Mouse (Mus musculus): Measurements from ENCODE around the gene Heatr6. TPM values are rescaled to one million over a fixed set of nuclear protein-coding genes. Genes with fewer than 3 reads are reported as not detected.

The Heatr6 gene
- polyA plus RNA-seq, 1 experiment from 2014 or later: 21.1 TPM

DNA sequence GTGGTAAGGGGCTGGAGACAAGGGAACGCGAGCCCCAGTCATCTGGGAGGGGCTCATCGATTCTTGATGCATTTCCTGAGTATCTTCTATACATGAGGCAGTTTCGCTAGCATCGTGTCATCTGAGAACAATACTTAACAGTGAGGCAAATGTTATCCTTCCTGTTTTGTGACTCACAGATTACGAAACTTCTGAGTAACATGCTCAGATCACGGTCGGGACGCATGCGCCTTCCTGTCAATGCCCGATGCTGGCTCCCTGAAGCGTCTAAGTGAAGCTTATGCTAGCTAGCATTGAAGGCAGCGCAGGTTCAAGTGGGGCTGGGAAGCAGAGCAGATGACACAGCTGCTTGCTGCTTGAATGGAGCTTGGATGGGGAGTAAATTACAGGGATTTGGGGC, 35.8 kb downstream of the Heatr6 start:
- Histone ChIP-seq H3K9ac (no peak overlapping the region), H3K4me3 (replicated peaks) (no peak overlapping the region), H3K27me3 (replicated peaks) (no peaks in the 10 kb centered on the region), H3K4me2 (peak overlapping the region; percentile 13; the same call in 1 of the 2 replicates), H3K4me1 (peaks cover 3% of the 10 kb centered on the region; the same call in 1 of the 2 replicates), H3K36me3 (no peaks in the 10 kb centered on the region), H3K9me3 (no peaks in the 10 kb centered on the region), H3K27ac (no peak overlapping the region)
- 59% methylated on average over 13 of the region's 13 CpGs for WGBS
- no peak for ATAC-seq (ENCODE audit: insufficient read depth, low FRiP score, low read depth)

DNA sequence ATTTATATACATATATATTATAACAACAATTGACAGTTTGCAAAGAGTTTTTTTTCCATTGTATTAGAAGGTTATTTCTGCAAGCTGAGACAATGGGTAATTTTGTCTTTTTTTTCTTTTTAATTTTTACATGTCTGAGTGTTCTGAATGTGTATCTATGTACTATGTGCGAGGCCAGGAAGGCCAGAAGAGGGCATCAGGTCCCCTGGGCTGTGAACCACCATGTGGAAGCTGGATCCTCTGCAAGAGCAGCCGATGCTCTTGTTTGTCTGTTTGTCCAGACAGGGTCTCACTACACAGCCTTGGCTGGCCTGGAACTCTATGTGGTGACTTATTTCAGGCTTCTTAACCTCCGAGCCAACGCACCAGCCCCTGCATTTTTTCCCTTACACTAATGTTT, 37.6 kb downstream of the Heatr6 start:
- Histone ChIP-seq H3K27me3 (replicated peaks) (no peaks in the 10 kb centered on the region), H3K4me3 (replicated peaks) (no peak overlapping the region), H3K4me2 (no peak overlapping the region), H3K4me1 (peaks cover 3% of the 10 kb centered on the region; the same call in 1 of the 2 replicates), H3K27ac (no peak overlapping the region), H3K9me3 (no peaks in the 10 kb centered on the region), H3K36me3 (no peaks in the 10 kb centered on the region), H3K9ac (no peak overlapping the region)
- ATAC-seq (ENCODE audit: insufficient read depth, low FRiP score, low read depth): no peak
- 55% methylated on average over 4 of the region's 4 CpGs for WGBS

DNA sequence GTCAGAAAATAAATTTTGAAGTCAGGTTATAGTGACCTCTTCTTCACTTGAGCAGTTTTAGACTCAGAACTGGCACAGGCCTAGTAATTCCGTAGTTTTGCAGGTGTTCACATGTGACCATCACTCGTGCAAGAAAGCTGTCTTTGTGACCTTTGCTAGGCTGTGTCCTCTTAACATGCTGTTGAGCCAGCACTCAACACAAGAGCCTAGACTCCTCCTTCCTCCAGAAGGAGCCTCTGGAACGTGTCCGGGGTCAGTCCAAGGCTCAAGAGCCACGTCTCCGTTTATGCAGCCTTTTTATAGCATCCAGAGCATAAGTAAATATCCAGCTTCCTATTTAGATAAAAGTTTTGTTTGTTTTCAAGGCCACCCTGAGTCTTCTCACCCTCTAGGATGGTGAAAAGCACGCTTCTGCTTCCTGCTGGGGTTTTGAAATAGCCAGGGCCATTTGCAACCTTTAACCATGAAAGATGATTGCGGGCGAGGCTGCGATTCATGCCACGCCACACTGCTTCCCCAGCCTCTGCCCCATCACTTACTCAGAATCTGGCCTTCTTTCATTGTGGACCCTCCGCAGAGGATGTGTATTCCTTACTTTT, 38.9 kb downstream of the Heatr6 start:
- no peak overlapping the region for H3K27ac ChIP-seq
- H3K4me1 ChIP-seq: no peaks in the 10 kb centered on the region
- no peak for ATAC-seq (ENCODE audit: insufficient read depth, low FRiP score, low read depth)
- H3K9me3 ChIP-seq: no peaks in the 10 kb centered on the region
- no peak overlapping the region for H3K4me2 ChIP-seq
- H3K27me3 ChIP-seq (replicated peaks): no peaks in the 10 kb centered on the region
- WGBS: 69% methylated on average over 12 of the region's 12 CpGs
- no peak overlapping the region for H3K4me3 ChIP-seq (replicated peaks)
- no peaks in the 10 kb centered on the region for H3K36me3 ChIP-seq
- no peak overlapping the region for H3K9ac ChIP-seq

DNA sequence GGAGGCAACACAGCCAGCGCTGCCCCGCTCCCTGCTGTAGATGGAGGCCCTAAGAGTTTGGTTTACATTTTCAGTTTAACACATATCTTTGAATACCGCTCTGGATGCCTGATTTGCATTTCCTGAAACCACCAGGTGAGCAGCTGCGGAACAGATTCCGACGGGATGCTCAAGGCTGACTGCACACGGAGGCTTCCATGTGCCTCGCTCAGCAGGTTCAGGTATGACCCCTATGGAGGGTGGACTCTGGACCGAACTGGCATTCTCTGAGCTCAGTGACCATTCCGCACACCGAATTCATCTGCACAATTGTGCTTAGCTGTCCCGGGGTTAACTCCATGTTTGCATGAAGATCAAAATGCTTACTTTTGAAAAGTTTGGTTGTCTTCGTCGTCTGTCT, 39.8 kb downstream of the Heatr6 start:
- WGBS: 70% methylated on average over 14 of the region's 14 CpGs
- no peaks in the 10 kb centered on the region for H3K9me3 ChIP-seq
- no peak overlapping the region for H3K4me2 ChIP-seq
- no peaks in the 10 kb centered on the region for H3K4me1 ChIP-seq
- ATAC-seq (ENCODE audit: insufficient read depth, low FRiP score, low read depth): no peak
- no peak overlapping the region for H3K27ac ChIP-seq
- no peak overlapping the region for H3K9ac ChIP-seq
- no peak overlapping the region for H3K4me3 ChIP-seq (replicated peaks)
- H3K36me3 ChIP-seq: no peaks in the 10 kb centered on the region
- no peaks in the 10 kb centered on the region for H3K27me3 ChIP-seq (replicated peaks)

DNA sequence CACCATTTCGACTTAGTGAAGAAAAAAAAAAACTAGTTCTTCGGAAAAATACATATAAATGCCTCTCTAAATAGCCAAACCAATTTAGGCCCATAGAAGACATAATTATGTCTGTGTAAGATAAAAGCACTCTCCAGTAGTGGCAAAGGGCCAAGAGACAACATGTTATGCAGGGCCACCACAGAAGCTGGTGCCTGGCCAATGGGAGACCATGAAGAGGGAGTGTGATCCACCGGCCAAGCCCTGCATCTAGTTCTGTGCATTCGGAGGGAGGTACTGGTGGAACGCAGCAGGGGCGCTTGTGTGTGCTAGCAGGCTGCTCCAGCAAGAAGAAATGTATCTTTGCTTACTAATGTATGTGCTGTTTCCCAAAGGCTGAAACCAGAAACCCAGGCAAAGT, 42.6 kb downstream of the Heatr6 start:
- WGBS: 83% methylated on average over 6 of the region's 6 CpGs
- no peaks in the 10 kb centered on the region for H3K27me3 ChIP-seq (replicated peaks)
- no peak for ATAC-seq (ENCODE audit: insufficient read depth, low FRiP score, low read depth)

DNA sequence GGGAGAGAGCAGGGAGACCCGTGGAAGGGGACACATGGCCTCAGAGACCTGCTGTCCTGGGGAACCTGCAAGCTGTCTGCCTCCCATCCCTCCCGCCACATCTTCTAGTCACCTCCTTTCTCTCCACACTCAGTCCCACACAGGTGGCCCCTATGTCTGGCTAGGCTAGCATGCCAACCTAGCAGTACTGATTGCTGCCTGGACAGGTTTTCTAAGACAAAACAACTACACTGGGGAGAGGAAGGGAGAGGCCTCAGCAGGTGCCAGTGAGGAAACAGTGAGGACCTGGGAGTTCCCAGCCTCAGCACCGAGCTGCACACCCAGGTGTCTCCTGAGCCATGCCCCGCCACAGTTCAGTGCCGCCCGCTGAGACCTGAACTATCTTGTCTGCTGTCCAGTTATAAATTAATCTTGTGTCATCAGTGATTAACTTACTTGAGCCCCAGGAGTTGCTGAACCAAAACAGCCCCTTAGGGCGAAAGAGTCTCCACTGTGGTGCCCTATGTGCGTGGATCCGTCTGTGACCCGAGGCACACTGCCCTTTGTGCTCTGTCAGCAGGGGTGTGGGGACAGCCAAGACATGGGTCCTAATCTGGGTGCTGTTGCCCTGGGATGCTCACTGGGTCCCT, 43.6 kb downstream of the Heatr6 start:
- 74% methylated on average over 10 of the region's 10 CpGs for WGBS
- Histone ChIP-seq H3K27me3 (replicated peaks) (no peaks in the 10 kb centered on the region), H3K4me3 (replicated peaks) (no peak overlapping the region), H3K9me3 (no peaks in the 10 kb centered on the region), H3K27ac (no peak overlapping the region), H3K4me2 (no peak overlapping the region), H3K9ac (no peak overlapping the region), H3K4me1 (no peaks in the 10 kb centered on the region), H3K36me3 (no peaks in the 10 kb centered on the region)
- ATAC-seq (ENCODE audit: insufficient read depth, low FRiP score, low read depth): no peak

More for the DNA sequence above, 42.6 kb downstream of the Heatr6 start:
- Histone ChIP-seq H3K27ac (no peak overlapping the region), H3K36me3 (no peaks in the 10 kb centered on the region), H3K9me3 (no peaks in the 10 kb centered on the region), H3K4me2 (no peak overlapping the region), H3K4me1 (no peaks in the 10 kb centered on the region), H3K9ac (no peak overlapping the region), H3K4me3 (replicated peaks) (no peak overlapping the region)

DNA sequence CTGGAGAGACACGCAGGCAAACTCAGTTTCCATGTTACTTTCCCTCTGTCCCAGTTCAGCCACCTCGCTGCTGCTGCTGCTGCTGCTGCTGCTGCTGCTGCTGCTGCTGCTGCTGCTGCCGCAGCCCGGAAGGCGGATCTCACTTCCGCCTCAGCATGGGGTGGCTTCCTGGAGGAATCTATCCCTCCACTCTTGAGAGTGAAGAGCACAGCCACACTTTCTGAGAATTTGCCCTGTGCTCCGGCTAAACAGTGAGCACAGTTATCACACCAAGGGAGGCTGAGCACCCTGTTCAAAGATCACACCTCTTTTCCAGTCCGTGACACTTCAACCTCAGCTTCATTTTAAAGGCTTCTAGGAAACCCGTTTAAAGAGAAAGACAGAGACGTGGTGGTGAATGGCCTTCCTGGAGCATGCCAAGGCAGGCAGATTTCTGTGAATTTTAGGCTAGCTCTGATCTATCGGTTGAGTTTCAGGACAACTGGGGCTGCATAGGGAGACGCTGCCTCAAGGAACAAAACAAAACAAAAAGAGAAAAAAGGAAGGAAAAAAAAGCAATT, 46.5 kb downstream of the Heatr6 start:
- H3K36me3 ChIP-seq: no peaks in the 10 kb centered on the region
- H3K27me3 ChIP-seq (replicated peaks): no peaks in the 10 kb centered on the region
- 73% methylated on average over 12 of the region's 12 CpGs for WGBS
- no peak overlapping the region for H3K27ac ChIP-seq
- no peak overlapping the region for H3K9ac ChIP-seq
- no peaks in the 10 kb centered on the region for H3K4me1 ChIP-seq
- no peak for ATAC-seq (ENCODE audit: insufficient read depth, low FRiP score, low read depth)
- no peaks in the 10 kb centered on the region for H3K9me3 ChIP-seq
- H3K4me3 ChIP-seq (replicated peaks): no peak overlapping the region
- no peak overlapping the region for H3K4me2 ChIP-seq

DNA sequence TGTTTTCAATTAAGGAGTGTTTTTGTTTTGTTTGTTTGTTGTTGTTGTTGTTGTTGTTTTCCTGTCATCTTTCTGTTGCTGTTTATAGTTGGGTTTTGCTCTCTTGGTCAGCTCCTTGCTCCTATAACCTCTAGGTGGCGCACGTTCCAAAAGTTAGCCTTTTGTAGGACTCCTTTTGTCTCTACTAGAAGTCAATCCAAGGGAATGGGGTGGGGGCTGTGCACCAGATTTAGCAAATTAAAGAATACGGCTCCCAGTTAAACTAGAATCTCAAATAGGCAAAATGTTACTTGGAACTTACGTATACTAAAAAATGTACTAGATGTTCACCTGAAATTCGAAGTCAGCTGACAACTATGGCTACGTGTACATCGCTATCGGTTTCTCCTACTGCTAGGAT, 48.7 kb downstream of the Heatr6 start:
- Histone ChIP-seq H3K9me3 (no peaks in the 10 kb centered on the region), H3K36me3 (no peaks in the 10 kb centered on the region), H3K9ac (no peak overlapping the region), H3K27ac (no peak overlapping the region), H3K4me2 (no peak overlapping the region), H3K4me1 (no peaks in the 10 kb centered on the region), H3K27me3 (replicated peaks) (no peaks in the 10 kb centered on the region), H3K4me3 (replicated peaks) (no peak overlapping the region)
- 66% methylated on average over 8 of the region's 8 CpGs for WGBS
- ATAC-seq (ENCODE audit: insufficient read depth, low FRiP score, low read depth): no peak

DNA sequence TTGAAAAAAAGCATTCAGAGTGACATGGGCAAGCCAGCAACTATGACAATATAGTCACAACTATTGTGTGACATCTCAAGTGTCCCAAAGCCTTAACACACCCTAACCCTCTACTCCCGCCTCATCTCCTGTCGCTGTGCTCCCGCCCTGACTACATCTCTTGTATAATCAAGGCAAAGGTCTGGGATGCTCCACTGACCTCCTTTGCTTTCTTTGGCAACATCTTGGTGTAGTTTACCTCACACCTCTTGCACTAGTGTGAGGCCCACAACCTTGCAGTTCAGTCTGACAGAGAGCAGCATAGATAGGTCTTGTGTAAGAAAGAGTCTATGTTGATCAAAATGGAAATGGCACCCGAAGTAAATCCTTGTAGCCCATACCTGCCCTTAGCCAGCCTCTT, 49.1 kb downstream of the Heatr6 start:
- WGBS: 81% methylated on average over 4 of the region's 4 CpGs
- Histone ChIP-seq H3K4me3 (replicated peaks) (no peak overlapping the region), H3K9ac (no peak overlapping the region), H3K27me3 (replicated peaks) (no peaks in the 10 kb centered on the region), H3K4me2 (no peak overlapping the region), H3K9me3 (no peaks in the 10 kb centered on the region), H3K27ac (no peak overlapping the region), H3K36me3 (no peaks in the 10 kb centered on the region), H3K4me1 (no peaks in the 10 kb centered on the region)
- ATAC-seq (ENCODE audit: insufficient read depth, low FRiP score, low read depth): no peak

DNA sequence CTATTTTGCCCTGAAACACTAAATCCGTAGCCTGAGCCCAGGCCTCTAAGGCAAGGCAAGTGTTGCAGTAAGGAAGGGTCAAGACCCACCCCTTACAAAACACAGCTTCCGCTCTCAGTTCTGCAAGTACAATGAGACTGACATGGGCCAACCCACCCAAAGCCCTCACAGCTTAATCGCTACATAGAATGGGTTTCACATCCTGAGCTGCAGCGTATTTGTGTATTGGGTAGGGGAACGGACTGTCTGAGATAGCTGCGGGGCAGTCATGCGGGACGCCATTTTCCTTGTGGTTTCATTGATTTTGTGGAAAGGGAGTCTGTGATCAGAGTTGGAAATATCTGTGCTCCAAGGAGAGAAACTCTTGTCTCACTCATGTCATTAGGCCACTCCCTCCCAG, 56.9 kb downstream of the Heatr6 start:
- 85% methylated on average over 8 of the region's 8 CpGs for WGBS

DNA sequence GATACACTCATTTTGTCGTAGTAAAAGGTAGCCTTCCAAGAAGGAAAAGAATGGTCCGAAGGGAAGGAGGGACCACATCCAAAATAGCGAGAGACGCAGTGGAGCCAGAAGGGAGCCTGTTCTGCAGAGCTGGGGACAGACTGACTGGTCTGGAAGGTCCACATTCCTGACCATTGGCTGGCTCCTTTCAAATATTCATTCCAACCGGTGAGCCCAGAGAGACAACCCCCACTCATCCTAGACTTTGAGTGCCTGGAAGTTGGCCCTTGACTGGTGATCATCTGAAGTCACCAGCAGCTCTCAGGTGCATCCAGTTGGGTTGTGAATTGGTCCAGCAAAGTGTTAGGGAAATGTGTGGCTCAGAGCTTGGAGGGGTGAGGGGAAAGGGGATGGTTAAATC, 61.7 kb downstream of the Heatr6 start:
- WGBS: 60% methylated on average over 5 of the region's 5 CpGs

More for the DNA sequence above, 56.9 kb downstream of the Heatr6 start:
- Histone ChIP-seq H3K27me3 (replicated peaks) (no peaks in the 10 kb centered on the region), H3K4me3 (replicated peaks) (no peak overlapping the region), H3K9me3 (no peaks in the 10 kb centered on the region), H3K27ac (no peak overlapping the region), H3K36me3 (no peaks in the 10 kb centered on the region), H3K9ac (no peak overlapping the region), H3K4me2 (no peak overlapping the region), H3K4me1 (no peaks in the 10 kb centered on the region)
- ATAC-seq (ENCODE audit: insufficient read depth, low FRiP score, low read depth): no peak

DNA sequence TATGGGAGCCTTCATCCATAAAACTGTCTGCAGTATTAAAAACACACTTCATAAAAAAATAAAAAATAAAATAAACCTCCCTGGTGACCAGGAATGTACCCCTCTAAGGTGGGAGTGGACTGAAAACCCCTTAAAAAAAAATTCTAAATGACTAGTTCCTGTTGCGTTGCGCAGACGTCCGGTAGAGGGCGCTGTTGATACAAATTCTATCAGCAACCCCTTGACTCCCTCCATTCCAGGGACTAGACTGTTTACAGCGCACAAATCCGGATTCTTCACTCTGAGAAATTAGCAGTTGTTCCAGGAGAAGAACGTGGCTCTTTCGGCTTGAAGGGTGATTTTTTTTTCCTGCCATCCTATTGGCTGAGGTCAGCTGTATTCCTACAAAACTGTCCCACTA, 62.1 kb downstream of the Heatr6 start:
- no peak overlapping the region for H3K4me3 ChIP-seq (replicated peaks)
- H3K4me1 ChIP-seq: peaks cover 4% of the 10 kb centered on the region
- no peak overlapping the region for H3K9ac ChIP-seq
- no peak overlapping the region for H3K4me2 ChIP-seq
- no peak overlapping the region for H3K27ac ChIP-seq
- H3K27me3 ChIP-seq (replicated peaks): no peaks in the 10 kb centered on the region
- no peak for ATAC-seq (ENCODE audit: insufficient read depth, low FRiP score, low read depth)
- whole genome bisulfite sequencing: 8% methylated on average over 9 of the region's 9 CpGs
- H3K36me3 ChIP-seq: no peaks in the 10 kb centered on the region
- no peaks in the 10 kb centered on the region for H3K9me3 ChIP-seq

More for the DNA sequence above, 61.7 kb downstream of the Heatr6 start:
- H3K9ac ChIP-seq: no peak overlapping the region
- H3K36me3 ChIP-seq: no peaks in the 10 kb centered on the region
- ATAC-seq (ENCODE audit: insufficient read depth, low FRiP score, low read depth): no peak
- no peak overlapping the region for H3K4me2 ChIP-seq
- H3K4me3 ChIP-seq (replicated peaks): no peak overlapping the region
- H3K27ac ChIP-seq: no peak overlapping the region
- no peaks in the 10 kb centered on the region for H3K9me3 ChIP-seq
- H3K27me3 ChIP-seq (replicated peaks): no peaks in the 10 kb centered on the region
- peaks cover 3% of the 10 kb centered on the region for H3K4me1 ChIP-seq
